ENCODE assay signal across 25 mouse cellular contexts in genomic region chr1:90313750-90314359, GRCm38 (mm10).
DNase-seq lines count a peak whose midpoint lies in the region; ATAC-seq and TF ChIP-seq lines count a peak whose summit lies in the region.
"Had no signal": no experiment of that assay in that cellular context is flagged by ENCODE, and none has a peak within 500 bp of the region (broad histone marks: within the 10 kb centered on the region; RNA-seq: fewer than 3 reads in every experiment).

No protein-coding gene starts in this region.

- WGBS in midbrain, embryonic 14.5 days: 72% methylated on average over 12 of the region's 12 CpGs
- WGBS in midbrain, embryonic 13.5 days: 72% methylated on average over 12 of the region's 12 CpGs
- 49% methylated on average over 12 of the region's 12 CpGs for WGBS in hindbrain, embryonic 15.5 days
- WGBS in neural tube, embryonic 14.5 days: 60% methylated on average over 12 of the region's 12 CpGs

- H3K4me1 ChIP-seq in midbrain, embryonic 14.5 days (ENCODE audit: control insufficient read depth, insufficient read depth, low read length): peaks cover 3% of the 10 kb centered on the region; the same call in 1 of the 2 replicates
- peaks cover 14% of the 10 kb centered on the region for H3K4me1 ChIP-seq in midbrain, embryonic 13.5 days (replicated peaks)
- peaks cover 36% of the 10 kb centered on the region for H3K4me1 ChIP-seq in hindbrain, embryonic 15.5 days (replicated peaks)
- H3K4me1 ChIP-seq in neural tube, embryonic 14.5 days (ENCODE audit: control insufficient read depth, insufficient read depth, low read length): 0 out of 2 replicates have a peak, but pooled peaks cover 2% of the 10 kb centered on the region
- H3K4me1 ChIP-seq: heart, embryonic 13.5 days had no signal

- H3K9me3 ChIP-seq in midbrain, embryonic 14.5 days (ENCODE audit: control insufficient read depth, low read length): no peaks in the 10 kb centered on the region
- H3K9me3 ChIP-seq in midbrain, embryonic 13.5 days: no peaks in the 10 kb centered on the region
- H3K9me3 ChIP-seq in hindbrain, embryonic 15.5 days: no peaks in the 10 kb centered on the region
- H3K9me3 ChIP-seq in neural tube, embryonic 14.5 days (ENCODE audit: control insufficient read depth, low read length): no peaks in the 10 kb centered on the region
- H3K9me3 ChIP-seq: embryonic facial prominence, embryonic 15.5 days; forebrain, embryonic 10.5 days; heart, embryonic 13.5 days had no signal

- no peak overlapping the region for H3K4me2 ChIP-seq in midbrain, embryonic 14.5 days (ENCODE audit: low read length)
- no peak overlapping the region for H3K4me2 ChIP-seq in midbrain, embryonic 13.5 days (replicated peaks)
- no peak overlapping the region for H3K4me2 ChIP-seq in hindbrain, embryonic 15.5 days
- H3K4me2 ChIP-seq in neural tube, embryonic 14.5 days (ENCODE audit: low read depth, low read length): no peak overlapping the region
- H3K4me2 ChIP-seq: embryonic facial prominence, embryonic 15.5 days; heart, embryonic 13.5 days had no signal

- no peak overlapping the region for H3K4me3 ChIP-seq in midbrain, embryonic 14.5 days (replicated peaks; ENCODE audit: low read depth, low read length)
- H3K4me3 ChIP-seq in midbrain, embryonic 13.5 days (replicated peaks): no peak overlapping the region
- H3K4me3 ChIP-seq in hindbrain, embryonic 15.5 days: no peak overlapping the region
- no peak overlapping the region for H3K4me3 ChIP-seq in neural tube, embryonic 14.5 days (ENCODE audit: low read depth, low read length)
- H3K4me3 ChIP-seq: embryonic facial prominence, embryonic 15.5 days; erythroblast, embryonic 14.5 days; forebrain, embryonic 10.5 days; gastrocnemius, adult 2 months; heart, embryonic 13.5 days had no signal

- no peak overlapping the region for H3K9ac ChIP-seq in midbrain, embryonic 14.5 days (replicated peaks; ENCODE audit: low read length)
- no peak overlapping the region for H3K9ac ChIP-seq in midbrain, embryonic 13.5 days (replicated peaks)
- no peak overlapping the region for H3K9ac ChIP-seq in hindbrain, embryonic 15.5 days
- no peak overlapping the region for H3K9ac ChIP-seq in neural tube, embryonic 14.5 days (replicated peaks; ENCODE audit: low read depth, low read length)
- H3K9ac ChIP-seq: embryonic facial prominence, embryonic 15.5 days; heart, embryonic 13.5 days had no signal

- peak; percentile 52 for DNase-seq in midbrain, embryonic 14.5 days
- peak; percentile 57 for DNase-seq in brain, embryonic 14.5 days (ENCODE audit: low read depth)
- no peak for DNase-seq in layer of hippocampus, adult 11-12 months (ENCODE audit: low spot score)
- DNase-seq in right cerebral cortex, postnatal 25 days: no peak
- DNase-seq: adrenal gland, adult 2 months; adrenal gland, postnatal 36 days; cerebellum, adult 11 months; cerebellum, adult 8-10 months; cerebellum, postnatal 14 days; embryo, embryonic 11 days; gastrocnemius, adult 2 months; gastrocnemius, postnatal 25 days; heart, adult 11 months; heart, postnatal 36 days had no signal

- no peak for ATAC-seq in midbrain, embryonic 14.5 days (ENCODE audit: low FRiP score, low TSS enrichment)
- ATAC-seq in midbrain, embryonic 13.5 days: no peak
- 0 out of 2 replicates have a peak, but pooled peaks have one; percentile 55 for ATAC-seq in hindbrain, embryonic 15.5 days (ENCODE audit: low FRiP score, low read depth)
- ATAC-seq in neural tube, embryonic 14.5 days (ENCODE audit: low read depth): peak; percentile 68
- ATAC-seq: activated CD4-positive, CD25-positive, alpha-beta regulatory T cell, adult 4 months; forebrain, embryonic 14.5 days; Patski had no signal

- no peaks in the 10 kb centered on the region for H3K27me3 ChIP-seq in midbrain, embryonic 14.5 days (ENCODE audit: control insufficient read depth, insufficient read depth, low read length)
- no peaks in the 10 kb centered on the region for H3K27me3 ChIP-seq in midbrain, embryonic 13.5 days
- no peaks in the 10 kb centered on the region for H3K27me3 ChIP-seq in hindbrain, embryonic 15.5 days
- no peaks in the 10 kb centered on the region for H3K27me3 ChIP-seq in neural tube, embryonic 14.5 days (ENCODE audit: control insufficient read depth, insufficient read depth, low read length)
- H3K27me3 ChIP-seq: CH12.LX; embryonic facial prominence, embryonic 15.5 days; Patski had no signal

- H3K27ac ChIP-seq in midbrain, embryonic 14.5 days (replicated peaks; ENCODE audit: low read depth, low read length): no peak overlapping the region
- H3K27ac ChIP-seq in midbrain, embryonic 13.5 days: no peak overlapping the region
- H3K27ac ChIP-seq in hindbrain, embryonic 15.5 days (replicated peaks): peak overlapping the region; percentile 45; the same call in 1 of the 2 replicates
- 0 out of 2 replicates have a peak overlapping the region, but pooled peaks have one; percentile 35 for H3K27ac ChIP-seq in neural tube, embryonic 14.5 days (ENCODE audit: low read depth, low read length)
- H3K27ac ChIP-seq: embryonic facial prominence, embryonic 15.5 days; forebrain, embryonic 10.5 days; gastrocnemius, adult 2 months; heart, embryonic 13.5 days had no signal

- no peak for TF ChIP-seq CTCF in brain, embryonic 14.5 days (IDR thresholded peaks at IDR 0.05; ENCODE audit: borderline replicate concordance, extremely low read depth, insufficient read depth, insufficient read length)

- H3K36me3 ChIP-seq in midbrain, embryonic 14.5 days (ENCODE audit: control insufficient read depth, insufficient read depth, low read length): no peaks in the 10 kb centered on the region
- no peaks in the 10 kb centered on the region for H3K36me3 ChIP-seq in midbrain, embryonic 13.5 days
- no peaks in the 10 kb centered on the region for H3K36me3 ChIP-seq in hindbrain, embryonic 15.5 days
- H3K36me3 ChIP-seq in neural tube, embryonic 14.5 days (ENCODE audit: control insufficient read depth, insufficient read depth, low read length): no peaks in the 10 kb centered on the region
- H3K36me3 ChIP-seq: embryonic facial prominence, embryonic 15.5 days; forebrain, embryonic 10.5 days; heart, embryonic 13.5 days had no signal

- no peak for TF ChIP-seq POLR2A in brain, embryonic 14.5 days (IDR thresholded peaks at IDR 0.05; ENCODE audit: borderline replicate concordance, extremely low read depth, insufficient read depth, insufficient read length, poor library complexity, severe bottlenecking)

Comparison
In these comparisons a context has a peak if more than half of its experiments do, and no peak if none do; other contexts are left out.
1. ATAC-seq: peak in hindbrain, embryonic 15.5 days (single experiment) and neural tube, embryonic 14.5 days (single experiment); none in midbrain, embryonic 14.5 days (single experiment) and midbrain, embryonic 13.5 days (single experiment).
2. DNase-seq: peak in midbrain, embryonic 14.5 days (single experiment) and brain, embryonic 14.5 days (single experiment); none in layer of hippocampus, adult 11-12 months (single experiment) and right cerebral cortex, postnatal 25 days (single experiment).
3. H3K27ac ChIP-seq: peak in hindbrain, embryonic 15.5 days (single experiment) and neural tube, embryonic 14.5 days (single experiment); none in midbrain, embryonic 14.5 days (single experiment) and midbrain, embryonic 13.5 days (single experiment).